Mouse (Mus musculus): ENCODE measurements around the gene Myo15b. TPM values are rescaled to one million over a fixed set of nuclear protein-coding genes. Genes with fewer than 3 reads are reported as not detected.
"Not testable (repeated sequence)": the region's sequence is repeated elsewhere in the genome, so short reads cannot be mapped to it uniquely, and the experiment has no call there.

The Myo15b gene
- total RNA-seq, 2 experiments from 2014 or later = 0.13 to 0.17 TPM

GRCm38 (mm10) chr11:115829036-115829435 lies 29.2 kb upstream of the Myo15b start:
- DNase-seq (ENCODE audit: low spot score in 2 of 2) = no peak
- intact Hi-C loops (cut with DNase I) = no loop called here

- intact Hi-C loops (cut with DNase I) = no loop called here
Observed at GRCm38 (mm10) chr11:115830550-115831325, 27.5 kb upstream of the Myo15b start.

GRCm38 (mm10) chr11:115831518-115831917 lies 26.7 kb upstream of the Myo15b start:
- DNase-seq (ENCODE audit: low spot score in 2 of 2) = no peak
- intact Hi-C loops (cut with DNase I) = no loop called here

More at GRCm38 (mm10) chr11:115830550-115831325, 27.5 kb upstream of the Myo15b start:
- no peak for DNase-seq (ENCODE audit: low spot score in 2 of 2)

- DNase-seq (ENCODE audit: low spot score in 2 of 2) = no peak
- intact Hi-C loops (cut with DNase I) = no loop called here
Observed at GRCm38 (mm10) chr11:115832064-115832463, 26.1 kb upstream of the Myo15b start.

- DNase-seq (ENCODE audit: low spot score in 2 of 2) = no peak
- intact Hi-C loops (cut with DNase I) = no loop called here
Observed at GRCm38 (mm10) chr11:115832523-115832922, 25.7 kb upstream of the Myo15b start.

- no peak for DNase-seq (ENCODE audit: low spot score in 2 of 2)
- intact Hi-C loops (cut with DNase I) = no loop called here
Observed at GRCm38 (mm10) chr11:115833021-115833513, 25.1 kb upstream of the Myo15b start.

GRCm38 (mm10) chr11:115834033-115834432 lies 24.2 kb upstream of the Myo15b start:
- DNase-seq (ENCODE audit: low spot score in 2 of 2) = no peak
- intact Hi-C loops (cut with DNase I) = no loop called here

GRCm38 (mm10) chr11:115836656-115837395 lies 21.4 kb upstream of the Myo15b start:
- DNase-seq (ENCODE audit: low spot score in 2 of 2) = no peak
- intact Hi-C loops (cut with DNase I) = no loop called here

GRCm38 (mm10) chr11:115837606-115838345 lies 20.4 kb upstream of the Myo15b start:
- intact Hi-C loops (cut with DNase I) = no loop called here
- DNase-seq (ENCODE audit: low spot score in 2 of 2) = no peak

- intact Hi-C loops (cut with DNase I) = no loop called here
- DNase-seq (ENCODE audit: low spot score in 2 of 2) = no peak
Observed at GRCm38 (mm10) chr11:115838895-115839311, 19.3 kb upstream of the Myo15b start.

- intact Hi-C loops (cut with DNase I) = no loop called here
- no peak for DNase-seq (ENCODE audit: low spot score in 2 of 2)
Observed at GRCm38 (mm10) chr11:115839732-115840131, 18.5 kb upstream of the Myo15b start.

- intact Hi-C loops (cut with DNase I) = no loop called here
- DNase-seq (ENCODE audit: low spot score in 2 of 2) = no peak
Observed at GRCm38 (mm10) chr11:115841044-115841443, 17.2 kb upstream of the Myo15b start.

GRCm38 (mm10) chr11:115841961-115842550 lies 16.1 kb upstream of the Myo15b start:
- no peak for DNase-seq (ENCODE audit: low spot score in 2 of 2)
- intact Hi-C loops (cut with DNase I) = no loop called here

- intact Hi-C loops (cut with DNase I) = no loop called here
- DNase-seq (ENCODE audit: low spot score in 2 of 2) = no peak
Observed at GRCm38 (mm10) chr11:115843141-115843890, 14.9 kb upstream of the Myo15b start.

- intact Hi-C loops (cut with DNase I) = no loop called here
- no peak for DNase-seq (ENCODE audit: low spot score in 2 of 2)
Observed at GRCm38 (mm10) chr11:115843891-115844239, 14.3 kb upstream of the Myo15b start.

GRCm38 (mm10) chr11:115844240-115844639 lies 14.0 kb upstream of the Myo15b start:
- no peak for DNase-seq (ENCODE audit: low spot score in 2 of 2)
- intact Hi-C loops (cut with DNase I) = no loop called here

- intact Hi-C loops (cut with DNase I) = no loop called here
- no peak for DNase-seq (ENCODE audit: low spot score in 2 of 2)
Observed at GRCm38 (mm10) chr11:115845819-115846218, 12.4 kb upstream of the Myo15b start.

- intact Hi-C loops (cut with DNase I) = no loop called here
Observed at GRCm38 (mm10) chr11:115854674-115855073, 3.5 kb upstream of the Myo15b start.

GRCm38 (mm10) chr11:115857146-115857545 lies 1.1 kb upstream of the Myo15b start:
- intact Hi-C loops (cut with DNase I) = not testable (repeated sequence)

More at GRCm38 (mm10) chr11:115854674-115855073, 3.5 kb upstream of the Myo15b start:
- DNase-seq (ENCODE audit: low spot score in 2 of 2) = peak in 1 of 2 experiments; percentile 23

More at GRCm38 (mm10) chr11:115857146-115857545, 1.1 kb upstream of the Myo15b start:
- DNase-seq (ENCODE audit: low spot score in 2 of 2) = not testable (repeated sequence)
